Mouse (Mus musculus) liver, postnatal 0 days (tissue): ENCODE data around the gene Dlx1.

Source experiments
- CTCF ChIP-seq: sonication (generic); IDR thresholded peaks from 2 replicates; pipeline ENCODE4 v1.5.1; 2016; ENCODE audit warnings: antibody characterized with exemption, low read depth
- EP300 ChIP-seq: IDR thresholded peaks from 2 replicates; pipeline ENCODE4 v1.6.1; 2016; ENCODE audit warnings: antibody characterized with exemption, low read depth, mild to moderate bottlenecking

DNA sequence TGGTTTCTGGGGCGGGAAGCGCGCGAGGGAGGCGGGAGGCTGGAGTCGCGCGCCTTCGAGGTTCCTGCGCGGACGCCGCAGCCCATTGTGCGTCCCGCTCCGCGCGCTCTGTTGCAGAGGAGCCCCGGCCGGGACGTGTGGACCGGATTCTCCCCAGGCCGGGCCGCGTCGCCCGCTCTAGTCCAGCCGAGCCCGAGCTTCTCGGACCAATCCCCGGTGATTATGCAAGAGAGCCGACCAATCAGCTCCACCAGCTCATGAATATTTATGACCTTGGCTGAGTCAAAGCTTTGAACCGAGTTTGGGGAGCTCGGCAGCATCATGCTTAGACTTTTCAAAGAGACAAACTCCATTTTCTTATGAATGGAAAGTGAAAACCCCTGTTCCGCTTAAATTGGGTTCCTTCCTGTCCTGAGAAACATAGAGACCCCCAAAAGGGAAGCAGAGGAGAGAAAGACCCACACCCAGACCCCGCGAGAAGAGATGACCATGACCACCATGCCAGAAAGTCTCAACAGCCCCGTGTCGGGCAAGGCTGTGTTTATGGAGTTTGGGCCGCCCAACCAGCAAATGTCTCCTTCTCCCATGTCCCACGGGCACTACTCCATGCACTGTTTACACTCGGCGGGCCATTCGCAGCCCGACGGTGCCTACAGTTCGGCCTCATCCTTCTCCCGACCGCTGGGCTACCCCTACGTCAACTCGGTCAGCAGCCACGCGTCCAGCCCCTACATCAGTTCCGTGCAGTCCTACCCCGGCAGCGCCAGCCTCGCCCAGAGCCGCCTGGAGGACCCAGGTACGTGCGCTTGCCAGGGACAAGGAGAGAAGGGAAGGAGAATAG, 1.8 kb downstream of the Dlx1 start:
- TF ChIP-seq CTCF (no peak), EP300 (no peak)
